Mouse (Mus musculus) cerebellum, adult 9-11 months (tissue): ENCODE results near the gene Adamtsl4.
"Not testable (repeated sequence)": the region's sequence is repeated elsewhere in the genome, so short reads cannot be mapped to it uniquely, and the experiment has no call there.

ENCODE experiments used
- DNase-seq: peaks from one replicate; pipeline ENCODE4 v3.0.0; 2022

Adamtsl4 gene

DNA sequence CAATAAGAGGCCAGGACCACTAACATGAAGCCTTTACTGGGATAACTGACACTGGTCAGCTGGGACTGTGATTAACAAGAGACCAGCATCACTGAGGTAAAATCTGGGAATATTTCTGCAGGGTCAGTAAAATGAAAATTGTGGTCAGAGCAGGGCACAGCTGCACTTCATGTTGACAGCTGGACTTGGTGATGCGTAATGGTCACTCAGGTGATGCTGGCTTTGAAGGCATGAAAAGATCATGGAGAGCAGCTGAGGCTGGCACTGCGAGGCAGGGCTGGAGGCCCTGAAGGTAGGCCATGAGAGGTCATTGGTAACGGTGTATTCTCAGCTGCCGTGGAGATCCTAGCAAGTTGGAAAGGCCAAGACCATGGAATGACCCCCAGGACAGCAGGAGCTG, 10.6 kb upstream of the Adamtsl4 start:
- DNase-seq: no peak

GRCm38 (mm10) chr3:95696360-95696759, 8.6 kb upstream of the Adamtsl4 start:
- no peak for DNase-seq

DNA sequence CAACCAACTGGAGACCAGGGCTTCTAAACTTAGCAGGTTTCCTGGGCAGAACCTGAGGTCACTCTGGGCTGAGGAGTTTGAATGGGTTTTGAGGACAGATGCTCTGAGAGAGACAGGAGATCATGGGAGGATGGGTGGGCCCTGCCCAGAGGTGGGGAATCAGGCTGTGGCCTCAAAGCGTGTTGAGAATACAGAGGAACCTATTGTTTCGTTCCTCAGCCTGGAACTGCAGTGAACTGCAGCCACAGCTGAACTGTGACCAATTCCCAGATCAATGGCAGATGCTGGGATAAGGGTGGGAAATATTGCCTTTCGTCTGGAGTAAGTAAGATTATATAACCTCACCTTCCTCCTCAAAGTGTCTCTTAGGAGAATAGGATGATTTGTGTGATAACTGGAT, 8.1 kb upstream of the Adamtsl4 start:
- DNase-seq: no peak

DNA sequence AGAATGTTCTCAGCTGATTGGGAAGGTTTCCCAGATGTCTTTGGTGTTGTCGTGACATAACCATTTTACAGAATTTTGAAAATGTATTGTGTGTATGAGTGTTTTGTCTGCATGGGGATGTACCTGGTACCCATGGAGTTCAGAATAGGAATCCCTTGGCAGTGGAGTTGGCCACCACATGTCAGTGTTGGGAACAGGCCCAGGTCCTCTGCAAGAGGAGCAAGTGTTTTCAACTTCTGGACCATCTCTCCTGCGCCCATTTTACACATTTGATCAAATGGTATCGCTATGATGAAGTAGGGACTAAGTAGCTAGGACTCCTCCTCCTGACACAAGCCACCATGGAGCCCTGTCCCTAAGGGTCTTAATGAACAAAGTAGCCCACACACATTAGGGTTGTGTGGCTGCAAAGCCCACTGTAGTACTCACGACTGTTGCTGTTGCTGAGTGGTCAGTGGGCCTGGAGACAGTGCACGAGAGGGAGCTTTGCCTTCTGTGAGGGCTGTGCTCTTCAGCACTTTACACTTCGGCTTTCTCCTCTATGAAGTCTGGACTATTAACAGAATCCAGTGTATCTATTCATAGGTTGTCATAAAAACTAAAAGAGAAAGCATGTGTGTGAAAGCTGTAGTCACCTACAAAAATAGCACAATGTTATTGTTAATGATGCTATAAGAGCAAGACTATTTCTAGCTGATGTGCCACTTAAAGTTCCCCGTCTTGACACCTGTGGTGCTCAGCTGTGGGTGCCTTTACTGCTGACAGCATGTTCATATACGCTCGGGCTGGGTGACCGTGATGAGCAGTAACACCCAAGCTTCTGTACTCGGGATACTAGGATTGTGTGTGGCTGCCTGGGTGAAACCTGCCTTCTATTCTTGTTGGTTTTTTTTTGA, 7.3 kb upstream of the Adamtsl4 start:
- DNase-seq: no peak

DNA sequence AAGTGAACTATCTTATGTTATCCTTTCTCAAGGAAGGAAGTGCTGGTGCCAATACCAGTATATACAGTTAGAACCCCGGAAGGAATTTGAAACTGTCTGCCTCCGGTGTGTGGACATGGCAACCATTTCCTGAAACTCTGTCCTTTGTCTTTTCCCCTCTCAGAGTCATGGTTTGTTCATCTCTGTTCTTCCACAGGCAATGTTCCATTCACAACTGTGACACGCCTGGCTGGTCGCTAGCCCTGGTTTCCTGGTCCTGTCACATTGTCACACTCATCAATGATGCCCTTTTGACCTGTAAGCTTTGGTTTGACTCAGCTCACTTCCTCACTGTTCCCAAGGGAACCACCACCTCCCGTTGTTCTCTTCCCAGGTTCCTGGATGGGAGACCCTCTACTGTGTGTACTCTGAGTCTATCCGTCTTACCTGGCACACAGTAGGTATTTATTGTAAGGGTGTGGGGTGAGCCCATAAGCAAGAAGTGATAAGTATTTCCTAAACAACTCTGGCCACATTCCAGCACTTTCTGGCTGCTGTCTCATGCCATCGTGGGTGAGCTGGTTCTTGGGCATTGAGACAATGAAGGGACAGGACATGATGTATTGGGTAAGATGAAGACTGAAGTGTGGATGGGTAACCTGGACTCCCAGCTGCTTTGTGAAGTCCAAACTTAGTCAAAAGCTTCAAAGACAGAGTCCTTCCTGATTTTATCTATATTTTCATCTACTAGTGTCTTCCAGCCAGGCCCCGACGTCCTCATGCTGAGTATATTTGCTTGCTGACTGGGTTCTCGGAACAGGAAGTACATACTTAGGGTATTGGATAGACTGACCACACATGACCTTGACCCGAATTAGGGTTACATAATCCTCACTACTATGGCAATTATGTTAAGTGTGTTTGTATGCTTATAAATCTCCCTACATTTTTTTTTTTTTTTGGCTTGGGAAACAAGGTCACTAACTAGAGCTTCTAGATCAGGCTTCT, 6.4 kb upstream of the Adamtsl4 start:
- DNase-seq: no peak

DNA sequence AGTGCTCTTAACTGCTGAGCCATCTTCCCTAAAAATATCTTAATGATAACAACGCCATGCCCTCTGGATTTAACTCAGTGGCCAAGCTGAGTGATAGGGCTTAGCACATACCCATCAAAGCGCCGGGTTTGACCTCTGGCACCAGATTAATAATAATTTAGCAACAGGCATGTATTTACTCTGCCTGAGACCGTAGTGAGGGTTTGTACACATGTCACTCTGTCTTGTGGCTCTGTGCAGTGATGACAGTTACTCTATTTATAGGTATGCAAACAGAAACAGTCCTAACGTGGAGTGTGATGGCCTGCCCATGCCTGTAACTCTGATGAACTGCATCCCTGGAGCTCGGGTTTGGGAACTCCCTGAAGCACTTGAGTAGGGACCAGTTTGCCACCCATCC, 5.0 kb upstream of the Adamtsl4 start:
- no peak for DNase-seq

DNA sequence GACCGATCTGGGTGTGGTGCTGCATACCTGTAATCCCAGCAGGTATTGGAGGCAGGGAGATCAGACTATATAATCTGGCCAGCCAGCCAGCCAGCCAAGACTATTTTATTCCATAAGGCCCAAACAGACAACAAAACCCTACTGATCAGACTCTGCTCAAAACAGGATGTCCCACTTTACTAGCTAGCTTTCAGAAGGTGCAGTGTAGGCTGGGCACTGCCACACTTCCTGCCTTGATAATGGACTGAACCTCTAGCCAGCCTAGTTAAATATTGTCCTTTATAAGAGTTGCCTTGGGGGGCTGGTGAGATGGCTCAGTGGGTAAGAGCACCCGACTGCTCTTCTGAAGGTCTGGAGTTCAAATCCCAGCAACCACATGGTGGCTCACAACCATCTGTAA, 2.8 kb upstream of the Adamtsl4 start:
- DNase-seq: not testable (repeated sequence)

GRCm38 (mm10) chr3:95689940-95690339, 2.2 kb upstream of the Adamtsl4 start:
- DNase-seq: no peak

- DNase-seq: no peak
These were observed 1.6 kb upstream of the Adamtsl4 start for GRCm38 (mm10) chr3:95689171-95689915.

GRCm38 (mm10) chr3:95687168-95687523, 571 bp downstream of the Adamtsl4 start:
- no peak for DNase-seq

- no peak for DNase-seq
These were observed 1.1 kb downstream of the Adamtsl4 start for GRCm38 (mm10) chr3:95686492-95687167.

- no peak for DNase-seq
These were observed 2.0 kb downstream of the Adamtsl4 start for GRCm38 (mm10) chr3:95685701-95686100.

GRCm38 (mm10) chr3:95685301-95685700, 2.4 kb downstream of the Adamtsl4 start:
- no peak for DNase-seq

- no peak for DNase-seq
These were observed 2.9 kb downstream of the Adamtsl4 start for GRCm38 (mm10) chr3:95684846-95685245.

DNA sequence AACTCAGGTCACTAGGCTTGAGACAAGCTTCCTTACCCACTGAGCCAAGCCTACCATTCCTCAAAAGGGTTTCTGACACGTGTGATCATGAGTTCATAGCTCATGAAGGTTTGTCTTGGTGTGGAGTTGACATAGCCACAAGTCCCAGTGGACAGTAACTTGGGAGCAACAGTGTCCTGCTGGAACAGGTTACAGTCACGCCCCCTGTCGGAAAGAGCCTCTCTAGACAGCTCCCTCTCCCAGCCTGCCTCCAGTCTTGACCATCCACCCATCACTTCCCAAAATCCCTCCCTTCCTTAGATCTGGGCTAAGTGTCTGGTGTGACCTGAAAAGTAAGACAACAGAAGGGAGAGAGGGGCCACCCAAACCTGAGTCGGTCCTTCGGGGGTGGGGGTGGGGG, 4.8 kb downstream of the Adamtsl4 start:
- no peak for DNase-seq

DNA sequence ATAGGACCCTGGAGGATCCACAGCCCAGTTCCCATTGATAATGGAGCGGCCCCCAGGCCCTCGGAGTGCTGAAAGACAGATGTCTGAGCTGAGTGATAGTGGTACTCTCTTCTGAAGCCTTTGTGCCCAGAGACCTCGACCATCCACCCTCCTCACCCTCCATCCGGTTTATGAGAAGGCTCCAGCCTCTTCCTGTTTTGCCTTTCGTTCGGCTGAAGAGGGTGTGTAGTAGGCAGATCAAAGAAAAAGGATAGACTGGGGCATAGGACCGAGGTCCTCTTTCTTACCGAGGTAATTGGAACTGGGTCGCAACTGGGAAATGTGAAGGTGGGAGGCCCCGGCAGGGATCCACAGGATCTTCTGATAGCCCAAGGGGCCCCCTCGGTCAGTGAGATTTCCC, 6.4 kb downstream of the Adamtsl4 start:
- no peak for DNase-seq

GRCm38 (mm10) chr3:95680673-95681072, 7.0 kb downstream of the Adamtsl4 start:
- no peak for DNase-seq

DNA sequence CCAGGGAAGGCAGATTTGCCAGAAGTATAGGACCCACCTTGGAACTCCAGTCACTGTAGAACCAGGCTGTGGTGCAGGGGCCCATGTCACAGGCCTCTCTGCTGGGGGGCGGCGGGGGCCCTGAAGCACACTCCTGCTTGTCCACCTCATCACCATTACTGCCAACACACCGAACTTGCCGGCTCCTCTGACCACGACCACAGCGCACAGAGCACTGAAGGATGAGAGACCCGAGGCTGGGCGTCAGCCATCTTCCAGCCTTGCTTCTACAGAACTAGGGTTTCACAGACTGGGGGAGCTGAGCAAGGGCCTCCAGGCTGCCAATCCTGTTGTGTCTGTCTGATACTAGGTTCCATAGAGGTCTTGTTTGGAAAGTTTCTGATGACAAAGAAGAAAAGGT, 8.2 kb downstream of the Adamtsl4 start:
- DNase-seq: no peak

DNA sequence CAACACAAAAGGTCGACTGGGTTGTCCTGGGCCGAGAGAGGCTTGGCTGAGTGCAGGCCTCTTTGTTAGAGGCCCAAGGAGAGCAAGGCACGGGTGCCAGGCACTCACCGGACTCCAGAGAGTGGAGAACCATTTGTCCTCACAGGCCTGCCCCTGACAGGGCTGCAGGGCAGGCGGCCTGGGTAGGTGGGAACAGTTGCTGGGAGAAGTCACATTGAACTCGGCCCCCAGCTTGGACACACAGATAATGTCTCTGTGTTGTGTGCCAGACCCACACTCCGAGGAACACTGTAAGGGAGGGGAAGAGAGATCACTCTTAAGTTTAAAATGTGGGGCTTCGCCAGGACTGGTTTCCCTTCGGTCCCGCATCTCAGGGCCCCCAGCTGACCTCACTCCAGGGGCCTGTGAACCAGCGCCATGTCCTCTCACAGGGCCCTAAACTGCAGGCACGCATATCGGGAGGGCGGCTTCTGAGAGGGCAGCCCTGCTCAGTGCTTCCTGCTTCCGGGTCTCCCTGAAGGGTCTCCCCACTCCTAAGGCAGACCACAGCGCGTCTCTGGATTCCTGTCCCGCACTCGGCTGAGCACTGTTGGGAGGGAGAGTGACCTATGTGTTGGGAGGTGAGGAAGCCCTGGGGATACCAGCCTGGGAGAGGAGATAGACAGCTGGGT, 10.2 kb downstream of the Adamtsl4 start:
- no peak for DNase-seq

GRCm38 (mm10) chr3:95676745-95677419, 10.8 kb downstream of the Adamtsl4 start:
- DNase-seq: peak; percentile 65
